Mouse (Mus musculus): ENCODE results near the gene Epo.
A peak's percentile ranks its signal among the peaks of the same experiment; 100 is the strongest.

The Epo gene

GRCm38 (mm10) chr5:137533117-137533827 is at the start of gene Epo, which contains the start of gene Gnb2:
TSS of gene Epo (minus strand) at chr5:137533242.
TSS of gene Gnb2 (minus strand) at chr5:137533510.
- DNase-seq (ENCODE audit: extremely low spot score, low read depth, low spot score) = peak; percentile 99

DNA sequence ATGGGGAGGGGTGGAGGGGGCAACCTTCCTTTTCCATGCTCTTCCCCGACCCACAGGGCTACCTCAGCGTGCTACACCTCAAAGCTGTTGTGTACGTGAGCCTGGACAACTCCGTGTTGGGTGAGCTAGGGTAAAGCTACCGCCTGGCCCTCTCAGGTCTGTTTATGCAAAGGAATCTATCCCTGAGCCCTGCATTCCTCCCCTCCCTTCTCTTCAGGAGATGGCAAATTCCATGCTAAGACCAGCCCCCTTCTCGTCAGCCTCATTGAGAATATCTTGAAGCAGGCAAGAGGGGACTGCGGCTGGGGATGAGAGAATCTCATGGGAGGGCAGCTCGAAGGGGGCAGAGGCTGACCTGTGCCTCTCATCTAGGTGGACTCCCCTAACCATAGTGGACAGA is 49.7 kb upstream of the Epo start:
- no peak for DNase-seq (ENCODE audit: extremely low spot score, low read depth, low spot score)

DNA sequence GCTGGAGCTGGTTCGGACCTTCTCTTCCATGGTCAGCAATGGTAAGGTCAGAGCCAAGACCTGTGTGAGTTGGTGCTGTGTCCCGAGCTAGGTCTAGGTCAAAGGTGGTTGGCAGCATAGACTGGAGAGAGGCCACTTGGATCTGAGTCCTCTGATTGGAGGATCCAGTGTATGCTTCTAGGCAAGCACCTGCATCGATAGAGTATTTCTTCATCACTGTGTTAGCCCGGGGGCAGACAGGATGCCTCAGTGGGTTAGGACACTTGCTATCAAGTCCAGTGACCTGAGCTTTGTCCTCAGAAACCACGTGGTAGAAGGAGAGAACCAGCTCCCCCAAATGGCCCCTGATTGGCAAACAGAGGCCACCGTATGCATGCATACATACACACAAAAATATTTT is 47.2 kb upstream of the Epo start:
- no peak for DNase-seq (ENCODE audit: extremely low spot score, low read depth, low spot score)

GRCm38 (mm10) chr5:137574470-137574901 is 41.4 kb upstream of the Epo start:
- DNase-seq (ENCODE audit: extremely low spot score, low read depth, low spot score) = no peak

DNA sequence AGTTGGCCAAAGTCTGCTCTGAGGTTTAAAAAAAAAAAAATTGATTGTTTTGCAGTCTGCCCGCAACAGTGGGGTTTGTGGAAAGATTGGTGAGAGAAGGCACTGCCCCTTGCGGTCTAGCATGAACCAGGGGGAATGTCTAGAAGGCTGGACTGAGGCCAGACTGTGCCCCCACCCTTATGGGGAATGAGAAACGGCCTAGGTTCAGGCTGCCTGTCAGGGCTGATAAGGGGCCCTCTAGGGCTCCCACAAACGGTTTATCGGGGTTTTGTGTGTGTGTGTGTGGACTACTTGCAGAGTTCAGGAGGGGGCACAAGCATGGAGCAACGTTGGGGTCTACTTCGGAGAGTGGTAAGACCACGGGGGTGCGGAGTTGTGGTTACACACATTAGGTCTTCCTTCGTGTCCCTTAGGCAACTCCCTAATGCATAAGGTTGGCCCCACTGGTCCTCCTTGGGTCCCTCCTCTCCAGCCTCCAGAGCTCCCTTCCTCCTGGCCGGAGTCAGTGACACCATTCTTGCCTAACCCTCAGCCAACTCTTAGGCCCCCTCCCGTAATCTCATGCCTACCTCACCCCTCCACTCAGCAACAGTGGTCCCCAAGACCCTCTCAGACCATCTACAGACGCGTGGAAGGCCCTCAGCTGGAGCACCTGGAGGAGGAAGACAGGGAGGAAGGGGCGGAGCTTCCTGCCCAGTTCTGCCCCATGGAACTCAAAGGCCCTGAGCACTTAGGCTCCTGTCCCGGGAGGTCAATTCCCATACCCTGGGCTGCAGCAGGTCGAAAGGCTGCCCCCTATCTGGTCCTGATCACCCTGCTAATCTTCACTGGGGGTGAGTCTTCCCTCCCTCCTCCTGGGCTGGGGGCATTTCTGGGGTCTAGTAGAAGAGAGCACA is 37.9 kb upstream of the Epo start:
- DNase-seq (ENCODE audit: extremely low spot score, low read depth, low spot score) = no peak

GRCm38 (mm10) chr5:137570181-137570580 is 37.1 kb upstream of the Epo start:
- DNase-seq (ENCODE audit: extremely low spot score, low read depth, low spot score) = no peak

GRCm38 (mm10) chr5:137569665-137570064 is 36.6 kb upstream of the Epo start, which contains the start of gene Tfr2:
TSS of gene Tfr2 (plus strand) at chr5:137569840.
- no peak for DNase-seq (ENCODE audit: extremely low spot score, low read depth, low spot score)

- no peak for DNase-seq (ENCODE audit: extremely low spot score, low read depth, low spot score)
Measured at GRCm38 (mm10) chr5:137569031-137569430, 36.0 kb upstream of the Epo start.

DNA sequence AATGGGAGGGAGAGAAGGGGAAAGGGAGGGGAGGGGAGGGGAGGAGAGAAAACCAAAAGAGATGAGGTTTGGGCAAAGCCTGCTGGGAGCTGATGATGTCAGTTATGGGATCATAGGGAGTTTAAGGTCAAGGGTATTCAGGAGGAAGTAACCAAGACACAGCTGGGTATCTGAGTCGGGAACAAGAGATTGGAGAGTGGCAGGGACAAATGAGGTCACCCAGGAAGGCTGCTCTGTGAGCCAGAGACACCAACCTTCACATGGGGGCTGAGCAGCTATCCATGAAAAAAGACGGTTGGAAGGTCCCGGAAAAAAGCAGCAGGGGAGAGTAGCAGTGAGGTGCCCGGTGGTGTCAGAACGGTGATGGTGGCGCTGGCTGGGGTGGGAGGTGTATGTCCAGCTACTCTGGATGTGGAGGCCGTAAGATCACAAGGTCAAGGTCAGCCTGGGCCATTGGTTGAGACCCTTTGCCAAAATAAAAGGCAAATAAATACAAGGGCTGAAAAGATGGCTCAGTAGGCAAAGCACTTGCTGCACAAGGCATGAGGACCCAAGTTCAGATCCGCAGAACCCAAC is 35.3 kb upstream of the Epo start:
- DNase-seq (ENCODE audit: extremely low spot score, low read depth, low spot score) = no peak

DNA sequence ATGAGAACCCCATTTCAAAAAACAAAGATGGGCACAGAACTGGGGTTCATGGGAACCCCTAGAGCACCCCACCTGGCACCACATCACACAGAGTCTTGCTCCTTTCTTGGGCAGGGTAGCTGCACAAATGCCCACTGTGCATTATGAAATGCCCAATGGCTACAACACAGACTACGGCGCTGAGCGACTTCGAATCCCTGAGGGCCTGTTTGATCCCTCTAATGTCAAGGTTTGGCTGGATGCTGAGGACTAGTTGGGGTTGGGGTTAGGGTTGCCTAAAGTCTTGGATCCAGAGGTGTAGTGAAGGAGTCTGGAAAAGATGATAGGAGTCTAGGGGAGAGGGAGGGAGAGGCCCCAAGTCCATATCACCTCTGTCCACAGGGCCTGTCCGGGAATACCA is 33.4 kb upstream of the Epo start:
- no peak for DNase-seq (ENCODE audit: extremely low spot score, low read depth, low spot score)

- DNase-seq (ENCODE audit: extremely low spot score, low read depth, low spot score) = no peak
Measured at GRCm38 (mm10) chr5:137565744-137566143, 32.7 kb upstream of the Epo start.

- DNase-seq (ENCODE audit: extremely low spot score, low read depth, low spot score) = no peak
Measured at GRCm38 (mm10) chr5:137562965-137563364, 29.9 kb upstream of the Epo start.

DNA sequence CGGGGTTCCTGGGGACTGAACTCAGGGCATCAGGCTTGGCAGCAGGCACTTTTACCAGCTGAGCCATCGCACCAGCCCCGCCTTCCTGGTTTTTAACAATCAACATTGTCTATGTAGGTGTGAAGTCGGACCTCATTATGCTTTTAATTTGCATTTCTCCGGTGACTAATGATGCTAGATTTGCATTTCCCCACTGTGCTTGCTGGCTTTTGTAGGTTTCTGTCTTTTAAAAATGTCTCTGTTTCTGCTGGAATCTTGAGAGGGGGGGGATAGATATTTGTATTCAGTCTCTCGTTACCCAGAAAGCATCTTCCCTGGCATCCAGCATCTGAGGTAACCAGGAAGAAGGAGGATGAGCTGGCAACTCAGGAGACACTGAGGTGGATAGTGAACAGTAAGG is 28.5 kb upstream of the Epo start:
- DNase-seq (ENCODE audit: extremely low spot score, low read depth, low spot score) = no peak

GRCm38 (mm10) chr5:137553898-137554297 is 20.9 kb upstream of the Epo start:
- DNase-seq (ENCODE audit: extremely low spot score, low read depth, low spot score) = no peak

DNA sequence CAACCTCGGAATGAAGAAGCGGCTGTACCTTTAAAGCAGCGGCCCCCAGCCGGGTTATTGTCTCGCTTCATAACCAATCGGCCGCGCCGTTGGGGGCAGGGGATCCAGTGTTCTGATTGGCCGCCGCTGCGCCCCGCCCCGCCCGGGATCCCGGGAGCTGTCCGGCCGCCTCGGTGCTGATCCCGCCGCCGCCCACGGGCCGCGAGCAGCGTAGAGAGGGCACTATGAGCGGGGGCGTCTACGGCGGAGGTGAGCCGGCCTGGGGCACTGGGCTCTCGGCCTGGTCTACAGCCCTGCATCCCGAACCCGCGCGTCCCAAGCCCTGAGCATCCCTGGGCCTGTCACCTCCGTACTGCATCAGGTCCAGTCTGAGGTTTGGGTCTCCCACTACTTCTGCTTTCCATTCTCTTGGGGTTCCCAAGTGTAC is 20.4 kb upstream of the Epo start, which contains the start of gene Actl6b:
Actl6b (plus strand) TSS at position 107 of the 427 bp plus-strand sequence.
- DNase-seq (ENCODE audit: extremely low spot score, low read depth, low spot score) = no peak

DNA sequence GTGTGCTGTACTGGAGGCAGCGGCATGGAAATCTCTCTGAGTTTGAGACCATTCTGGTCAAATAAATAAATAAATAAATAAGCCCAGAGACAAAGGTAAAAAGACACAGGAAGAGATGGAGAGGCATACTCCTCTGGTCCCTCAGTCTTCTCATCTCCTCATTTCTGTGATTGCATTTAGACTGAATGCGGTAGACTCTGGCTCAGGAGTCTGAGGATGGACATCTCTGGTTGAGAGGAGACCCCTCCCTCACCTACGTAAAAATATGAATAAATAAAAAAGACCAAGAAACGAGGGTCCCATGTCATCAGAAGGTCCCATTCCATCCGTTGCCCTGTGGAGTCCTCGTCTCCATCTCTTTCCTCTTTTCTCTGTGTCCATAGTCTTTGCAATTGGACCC is 20.0 kb upstream of the Epo start:
- no peak for DNase-seq (ENCODE audit: extremely low spot score, low read depth, low spot score)

- DNase-seq (ENCODE audit: extremely low spot score, low read depth, low spot score) = no peak
Measured at GRCm38 (mm10) chr5:137551119-137551518, 18.1 kb upstream of the Epo start.

- DNase-seq (ENCODE audit: extremely low spot score, low read depth, low spot score) = no peak
Measured at GRCm38 (mm10) chr5:137549840-137550239, 16.8 kb upstream of the Epo start.

DNA sequence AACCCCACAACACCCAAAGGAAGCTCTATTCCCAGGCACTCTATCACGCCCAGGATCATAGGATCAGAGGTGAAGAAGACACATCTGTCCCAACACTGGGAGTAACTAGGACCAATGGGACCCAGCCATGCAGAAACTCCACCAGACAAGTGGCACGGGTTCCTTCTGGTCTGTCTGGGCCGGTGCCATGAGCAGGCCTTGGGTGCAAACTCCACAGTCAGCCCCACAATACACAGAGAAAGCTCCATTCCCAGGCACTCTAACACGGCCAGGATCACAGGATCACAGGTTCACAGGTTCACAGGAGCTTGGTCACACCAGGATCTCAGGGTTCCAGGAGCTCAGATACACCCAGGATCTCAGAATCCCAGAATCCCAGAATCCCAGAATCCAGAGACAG is 12.6 kb upstream of the Epo start:
- no peak for DNase-seq (ENCODE audit: extremely low spot score, low read depth, low spot score)

GRCm38 (mm10) chr5:137544926-137545325 is 11.9 kb upstream of the Epo start:
- no peak for DNase-seq (ENCODE audit: extremely low spot score, low read depth, low spot score)

GRCm38 (mm10) chr5:137541768-137542540 is 8.9 kb upstream of the Epo start:
- DNase-seq (ENCODE audit: extremely low spot score, low read depth, low spot score) = no peak
